Mouse (Mus musculus) kidney, embryonic 14.5 days (tissue): ENCODE data around the gene Arrdc4. TPM values are rescaled to one million over a fixed set of nuclear protein-coding genes. Genes with fewer than 3 reads are reported as not detected.

Source experiments
- ATAC-seq: fragments of 200-750 bp; cut with Nextera tagmentation; 2 replicates; pipeline ENCODE4 v1.8.0; 2017; ENCODE audit warnings: moderate number of reproducible peaks, mild to moderate bottlenecking, moderate TSS enrichment, moderate library complexity; ENCODE audit not compliant: low FRiP score, low TSS enrichment
- H3K27ac ChIP-seq: fragments of 300-500 bp; sonication (generic); 2 replicates; pipeline ENCODE4 v1.5.1; 2014; ENCODE audit warnings: low read depth, mild to moderate bottlenecking, low read length, moderate library complexity, mixed read lengths
- H3K27me3 ChIP-seq: fragments of 300-500 bp; sonication (generic); 2 replicates; pipeline ENCODE4 v1.6.1; 2014; ENCODE audit warnings: mild to moderate bottlenecking, low read length; ENCODE audit not compliant: control insufficient read depth, insufficient read depth
- H3K36me3 ChIP-seq: fragments of 300-500 bp; sonication (generic); 2 replicates; pipeline ENCODE4 v1.6.1; 2014; ENCODE audit warnings: low read length, mixed read lengths; ENCODE audit not compliant: control insufficient read depth, insufficient read depth
- H3K4me1 ChIP-seq: fragments of 300-500 bp; sonication (generic); 2 replicates; pipeline ENCODE4 v1.6.1; 2014; ENCODE audit warnings: low read length, mixed read lengths; ENCODE audit not compliant: control insufficient read depth, insufficient read depth
- H3K4me2 ChIP-seq: fragments of 300-500 bp; sonication (generic); replicated peaks from 2 replicates; pipeline ENCODE4 v1.6.1; 2014; ENCODE audit warnings: low read depth, mild to moderate bottlenecking, low read length
- H3K4me3 ChIP-seq: fragments of 300-500 bp; sonication (generic); 2 replicates; pipeline ENCODE4 v1.5.1; 2014; ENCODE audit warnings: mild to moderate bottlenecking, low read length
- H3K9ac ChIP-seq: fragments of 300-500 bp; sonication (generic); 2 replicates; pipeline ENCODE4 v1.6.1; 2014; ENCODE audit warnings: low read depth, mild to moderate bottlenecking, low read length, moderate library complexity
- H3K9me3 ChIP-seq: fragments of 300-500 bp; sonication (generic); 2 replicates; pipeline ENCODE4 v1.6.1; 2016; ENCODE audit warnings: low read length; ENCODE audit not compliant: control insufficient read depth
- WGBS: fragments of 180-500 bp; shearing (Covaris S2); extraction: QIAGEN DNeasy Blood & Tissue Kit; methylation state at CpG from one replicate; pipeline ENCODE4 v1.1.7; 2014; 5-methylcytosine and 5-hydroxymethylcytosine counted together
- polyA plus RNA-seq: library from polyadenylated mRNA; unstranded; fragments of >200 nt; fragmentation: Nextera tagmentation; extraction: Ambion mirVana; gene quantifications from 2 replicates; pipeline ENCODE4 v1.2.1, GENCODE M21; 2014

The Arrdc4 gene
- polyA plus RNA-seq: 22.2 and 35.2 TPM in 2 replicates

DNA sequence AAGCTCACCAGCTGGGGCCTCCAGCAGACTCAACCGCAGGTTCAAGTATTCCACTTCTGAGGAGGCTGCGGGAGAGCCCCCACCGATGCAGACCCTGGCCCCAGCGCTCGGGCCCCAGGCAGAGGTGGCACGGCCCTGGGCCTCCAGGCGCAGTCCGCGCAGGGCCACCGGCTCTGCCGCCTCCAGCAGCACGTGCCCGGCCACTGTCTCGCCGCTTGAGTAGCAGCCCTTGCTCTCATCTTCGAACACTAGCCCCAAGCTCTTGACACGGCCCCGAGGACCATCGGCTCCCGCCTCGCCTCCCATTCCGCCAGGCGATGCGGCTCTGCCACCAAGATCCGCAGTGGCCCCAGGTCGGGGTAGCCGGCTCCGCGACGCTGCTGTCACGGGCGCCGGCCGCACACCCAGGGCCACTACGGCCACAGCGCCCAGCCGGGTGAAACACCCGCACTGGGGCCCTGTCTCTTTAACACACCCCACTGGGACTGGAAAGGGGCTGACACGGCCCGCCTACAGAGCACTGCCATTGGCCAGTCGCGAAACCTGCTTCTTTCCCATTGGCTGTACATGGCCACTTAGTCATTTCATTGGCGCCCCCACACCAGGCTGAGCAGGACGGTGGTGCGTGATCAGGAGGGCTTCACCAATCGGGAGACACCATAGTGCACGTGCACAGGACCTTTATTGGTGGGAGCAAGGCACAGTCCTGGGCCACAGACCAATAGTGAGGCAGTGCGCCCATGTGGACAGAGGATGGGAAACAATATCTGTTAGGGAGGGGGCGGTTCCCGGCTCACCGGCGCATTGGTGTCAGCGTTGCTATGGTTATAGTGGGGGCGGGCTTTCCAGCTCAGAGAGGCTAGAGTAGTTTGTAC is at the start of gene Arrdc4:
TSS of gene Arrdc4 (minus strand) at position 481 of the 875 bp plus-strand sequence.
- Histone ChIP-seq H3K4me1 (peaks cover 14% of the 10 kb centered on the region), H3K9me3 (no peaks in the 10 kb centered on the region), H3K27ac (peak within 1 kb of the TSS; percentile 79), H3K36me3 (peaks cover 9% of the 10 kb centered on the region; the same call in 1 of the 2 replicates), H3K27me3 (no peaks in the 10 kb centered on the region), H3K4me2 (peak within 1 kb of the TSS; percentile 94), H3K4me3 (peak within 1 kb of the TSS; percentile 87), H3K9ac (peak within 1 kb of the TSS; percentile 82)
- under 1% methylated on average over 54 of the region's 54 CpGs for WGBS
- peak; percentile 100 for ATAC-seq

DNA sequence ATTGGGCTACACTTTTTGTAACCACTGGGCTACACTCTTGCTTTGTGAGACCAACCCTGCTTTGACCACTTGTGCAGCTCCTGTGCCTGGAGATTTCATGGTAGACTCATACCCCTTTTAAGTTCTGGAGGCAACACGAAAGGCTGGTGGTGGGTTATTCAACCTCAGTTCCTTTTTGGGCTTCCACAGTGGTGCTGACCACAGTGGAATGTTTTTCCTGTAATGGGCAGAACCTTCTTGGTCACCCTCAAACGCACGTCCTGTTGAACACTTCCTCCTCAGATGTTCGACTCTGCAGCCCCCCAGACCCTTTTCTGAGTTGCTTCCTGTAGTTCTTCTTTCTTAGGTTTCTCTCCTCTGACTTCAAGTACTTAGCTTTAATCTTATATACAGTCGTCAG is 46.5 kb upstream of the Arrdc4 start:
- WGBS: 59% methylated on average over 5 of the region's 5 CpGs

DNA sequence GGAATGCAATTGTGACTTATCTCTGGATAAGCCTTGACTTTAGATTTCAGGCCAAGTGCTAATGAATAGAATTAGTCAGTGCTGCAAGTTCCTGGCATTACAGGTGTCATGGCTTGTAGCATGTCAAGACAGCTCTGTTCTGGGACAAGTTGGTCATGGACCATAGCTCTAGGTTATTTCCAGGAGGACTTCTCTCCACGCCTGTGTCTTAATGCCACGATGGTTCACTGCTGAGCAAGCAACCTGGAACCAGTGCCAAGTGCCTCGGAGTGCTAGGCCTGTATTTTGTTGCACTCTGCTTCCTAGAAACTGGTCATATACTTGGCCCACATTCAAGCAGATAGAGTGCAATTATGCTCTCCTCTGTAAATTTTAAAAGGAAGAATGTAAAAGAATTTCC is 39.7 kb upstream of the Arrdc4 start:
- H3K27me3 ChIP-seq: no peaks in the 10 kb centered on the region
- H3K36me3 ChIP-seq: no peaks in the 10 kb centered on the region
- H3K4me2 ChIP-seq: no peak overlapping the region
- no peaks in the 10 kb centered on the region for H3K4me1 ChIP-seq
- no peak overlapping the region for H3K4me3 ChIP-seq
- no peak for ATAC-seq
- no peak overlapping the region for H3K27ac ChIP-seq
- H3K9me3 ChIP-seq: no peaks in the 10 kb centered on the region
- WGBS: 73% methylated on average over 3 of the region's 3 CpGs
- H3K9ac ChIP-seq: no peak overlapping the region

More for the DNA sequence above, 46.5 kb upstream of the Arrdc4 start:
- ATAC-seq: no peak
- Histone ChIP-seq H3K4me2 (no peak overlapping the region), H3K27me3 (no peaks in the 10 kb centered on the region), H3K4me1 (no peaks in the 10 kb centered on the region), H3K4me3 (no peak overlapping the region), H3K9ac (no peak overlapping the region), H3K36me3 (no peaks in the 10 kb centered on the region), H3K27ac (no peak overlapping the region), H3K9me3 (no peaks in the 10 kb centered on the region)

DNA sequence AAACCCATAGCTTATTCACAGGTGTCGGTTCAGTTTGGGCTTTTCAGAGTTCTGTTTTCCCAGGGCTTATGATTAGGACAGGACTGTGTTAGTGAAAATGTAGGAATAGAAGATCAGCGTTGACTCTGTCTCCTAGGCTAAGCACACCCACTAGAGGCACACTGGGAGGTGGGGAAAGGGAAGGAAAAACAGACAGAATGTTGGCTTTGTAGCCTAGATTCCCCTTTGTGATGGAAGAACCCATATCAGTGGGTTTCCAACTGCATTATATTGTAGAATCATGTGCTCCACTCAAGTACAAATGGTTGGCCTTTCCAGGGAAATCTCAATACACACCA is 22.7 kb upstream of the Arrdc4 start:
- Histone ChIP-seq H3K4me3 (no peak overlapping the region), H3K4me2 (no peak overlapping the region), H3K27me3 (no peaks in the 10 kb centered on the region), H3K36me3 (no peaks in the 10 kb centered on the region), H3K9ac (no peak overlapping the region), H3K4me1 (no peaks in the 10 kb centered on the region), H3K27ac (no peak overlapping the region), H3K9me3 (no peaks in the 10 kb centered on the region)
- ATAC-seq: no peak
- WGBS: 80% methylated on average over 2 of the region's 2 CpGs

DNA sequence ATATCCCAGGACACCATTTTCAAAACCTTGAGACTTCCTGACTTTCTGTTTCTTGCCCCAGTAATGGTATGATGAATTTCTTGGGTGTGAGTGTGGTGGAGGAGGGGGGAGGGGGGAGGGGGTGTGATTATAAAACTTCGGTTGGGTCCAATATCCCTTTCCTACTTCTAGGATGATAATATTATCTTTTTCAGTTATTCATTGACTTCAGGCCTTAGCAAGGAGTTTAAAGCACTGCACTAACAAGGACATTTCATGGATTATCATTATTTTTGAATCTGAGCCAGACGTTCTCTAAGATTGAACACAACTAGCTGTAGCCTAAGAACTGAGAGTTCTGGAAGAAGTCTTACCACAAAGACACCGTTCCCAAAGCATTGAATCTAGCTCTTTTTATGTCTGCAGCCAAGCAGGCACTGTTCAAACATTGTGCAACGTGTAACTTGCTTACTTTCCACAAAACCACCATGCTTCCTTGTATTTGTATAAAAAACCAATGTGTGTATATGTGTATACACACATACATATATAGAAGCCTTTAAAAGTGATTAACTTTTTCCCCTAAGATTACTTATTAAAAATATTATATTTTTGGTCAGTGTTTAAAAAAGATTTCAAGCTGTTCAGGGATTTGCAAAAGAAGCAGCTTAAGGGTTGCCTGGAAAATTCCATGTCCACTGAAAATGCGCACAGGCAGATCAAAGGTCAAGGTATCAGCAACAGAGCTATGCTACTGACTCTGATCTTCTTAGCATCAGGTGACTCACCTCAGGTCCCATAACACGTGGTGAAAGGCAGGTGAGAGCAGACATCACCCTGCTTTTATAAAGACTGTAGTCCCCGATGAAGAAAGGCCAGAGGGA is 22.1 kb upstream of the Arrdc4 start:
- no peak overlapping the region for H3K4me3 ChIP-seq
- no peak overlapping the region for H3K9ac ChIP-seq
- no peaks in the 10 kb centered on the region for H3K9me3 ChIP-seq
- no peak overlapping the region for H3K4me2 ChIP-seq
- H3K36me3 ChIP-seq: no peaks in the 10 kb centered on the region
- no peak overlapping the region for H3K27ac ChIP-seq
- no peaks in the 10 kb centered on the region for H3K27me3 ChIP-seq
- no peak for ATAC-seq
- H3K4me1 ChIP-seq: no peaks in the 10 kb centered on the region
- 76% methylated on average over 7 of the region's 7 CpGs for WGBS

DNA sequence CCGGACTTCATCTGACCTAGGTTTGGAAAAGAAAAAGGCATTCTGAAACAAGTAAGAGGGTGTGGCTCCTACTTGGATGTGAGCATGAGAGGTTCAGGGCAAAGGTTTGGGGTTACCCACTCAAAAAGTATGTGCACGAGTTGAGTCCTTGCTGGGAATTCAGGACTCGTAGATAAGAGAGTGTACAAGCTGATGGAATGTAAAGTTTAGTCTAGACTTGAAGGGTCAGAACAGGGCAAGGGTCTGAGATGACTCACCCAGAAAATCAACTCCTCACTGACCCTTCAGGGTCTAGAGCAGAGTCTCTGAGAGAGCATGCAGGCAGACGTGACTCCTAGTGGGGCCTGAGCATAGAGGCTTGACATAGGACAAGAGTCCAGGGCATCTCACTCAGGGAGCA is 16.9 kb upstream of the Arrdc4 start:
- ATAC-seq: no peak
- Histone ChIP-seq H3K4me1 (no peaks in the 10 kb centered on the region), H3K9me3 (no peaks in the 10 kb centered on the region), H3K36me3 (no peaks in the 10 kb centered on the region), H3K4me2 (no peak overlapping the region), H3K4me3 (no peak overlapping the region), H3K27me3 (no peaks in the 10 kb centered on the region), H3K9ac (no peak overlapping the region), H3K27ac (no peak overlapping the region)
- WGBS: 89% methylated on average over 4 of the region's 4 CpGs

DNA sequence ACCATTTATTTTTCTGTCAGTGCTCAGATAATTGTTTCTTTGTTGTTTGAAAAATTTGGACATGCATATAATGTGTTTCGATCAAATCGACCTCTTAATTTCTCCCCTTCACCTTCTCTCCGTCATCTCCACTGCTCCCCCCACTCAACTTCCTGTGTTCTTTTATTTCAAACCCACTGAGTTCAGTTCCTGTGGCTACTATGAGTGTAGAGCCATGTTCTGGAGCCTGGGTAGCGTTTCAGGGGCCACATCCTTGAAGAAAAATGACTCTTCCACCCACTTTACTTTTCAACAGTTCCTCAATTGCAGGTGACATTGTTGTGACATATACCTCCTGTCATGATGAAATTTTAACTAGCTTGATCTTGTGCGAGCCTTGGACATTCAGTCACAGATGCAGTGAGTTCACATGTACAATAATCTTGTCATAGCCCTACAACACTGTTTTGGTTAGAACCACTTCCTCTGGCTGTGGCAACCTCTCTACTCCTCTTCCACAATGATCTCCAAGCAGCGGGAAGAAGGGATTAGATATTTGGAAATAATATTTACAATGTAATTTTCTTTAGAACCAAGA is 10.2 kb upstream of the Arrdc4 start:
- no peak overlapping the region for H3K4me2 ChIP-seq
- H3K9me3 ChIP-seq: no peaks in the 10 kb centered on the region
- H3K36me3 ChIP-seq: no peaks in the 10 kb centered on the region
- ATAC-seq: no peak
- no peaks in the 10 kb centered on the region for H3K27me3 ChIP-seq
- no peak overlapping the region for H3K4me3 ChIP-seq
- no peaks in the 10 kb centered on the region for H3K4me1 ChIP-seq
- no peak overlapping the region for H3K27ac ChIP-seq
- WGBS: 83% methylated on average over 6 of the region's 6 CpGs
- no peak overlapping the region for H3K9ac ChIP-seq

DNA sequence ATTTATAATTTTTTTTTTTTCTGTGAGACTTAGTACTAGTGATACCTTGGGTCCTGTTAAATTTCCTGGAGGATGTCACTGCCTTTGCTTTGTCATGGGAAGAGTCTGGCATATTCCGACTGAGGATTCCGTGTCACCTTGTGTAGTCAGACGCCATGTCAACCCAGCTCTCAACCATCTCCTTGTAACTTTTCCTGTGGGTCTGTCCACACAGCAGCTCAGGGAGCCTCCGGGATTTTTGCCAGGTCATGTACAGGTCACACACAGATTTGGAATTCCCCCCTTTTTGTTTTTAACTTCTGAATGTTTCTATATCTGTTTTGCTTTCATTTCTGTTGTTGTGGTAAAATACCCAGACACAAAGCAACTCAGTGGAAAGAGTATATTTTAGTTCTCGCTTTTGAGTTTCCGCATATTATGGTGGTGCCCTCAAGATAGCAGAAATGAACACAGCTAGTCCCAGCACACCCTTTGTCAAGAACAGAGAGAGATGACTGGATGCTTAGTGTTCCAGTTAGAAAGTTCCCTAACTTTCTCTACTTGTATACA is 7.7 kb upstream of the Arrdc4 start:
- Histone ChIP-seq H3K27me3 (no peaks in the 10 kb centered on the region), H3K4me3 (no peak overlapping the region), H3K27ac (no peak overlapping the region), H3K4me2 (no peak overlapping the region), H3K36me3 (no peaks in the 10 kb centered on the region), H3K9ac (no peak overlapping the region), H3K4me1 (no peaks in the 10 kb centered on the region), H3K9me3 (no peaks in the 10 kb centered on the region)
- no peak for ATAC-seq
- 91% methylated on average over 6 of the region's 6 CpGs for WGBS
